14 mouse cellular contexts compared by ENCODE assay signal in the genomic region with DNA sequence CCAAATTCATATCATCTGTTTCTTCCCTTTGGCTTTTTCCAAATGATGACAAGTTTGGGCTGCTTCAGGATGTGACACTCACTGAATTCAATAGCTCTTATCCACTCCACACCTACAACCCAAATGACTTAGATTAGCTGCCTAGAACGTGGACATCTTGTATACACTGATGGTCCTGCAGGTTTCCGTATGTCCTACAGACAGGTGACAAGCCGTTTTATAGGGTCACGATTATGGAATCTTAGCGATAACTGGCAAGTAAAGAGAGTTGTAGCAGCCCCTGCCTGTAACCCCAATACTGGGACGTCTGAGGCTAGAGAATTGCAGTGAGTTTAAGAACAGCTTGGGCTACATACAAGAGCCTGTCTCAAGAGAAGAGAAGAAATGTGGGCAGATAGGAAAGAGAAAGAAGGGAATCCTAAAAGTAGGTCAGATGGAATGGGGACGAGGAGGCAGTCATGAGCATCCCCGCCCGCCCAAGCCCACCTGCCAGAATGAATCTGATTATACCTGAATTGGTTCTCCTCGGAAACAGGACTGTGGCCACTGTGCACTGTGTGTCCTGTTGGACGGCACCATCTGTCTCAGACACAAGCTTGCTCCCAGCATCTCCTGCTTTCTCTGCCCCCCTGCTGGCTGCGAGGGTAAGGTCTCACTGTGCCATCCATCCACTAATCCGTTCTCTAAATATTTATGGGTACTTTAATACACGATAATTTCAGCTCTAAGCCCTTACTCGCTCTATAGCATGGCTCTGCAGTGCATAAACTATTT. TPM values are rescaled to one million over a fixed set of nuclear protein-coding genes. Genes with fewer than 3 reads are reported as not detected.
DNase-seq lines count a peak whose midpoint lies in the region; ATAC-seq and TF ChIP-seq lines count a peak whose summit lies in the region.
"Had no signal": no experiment of that assay in that cellular context is flagged by ENCODE, and none has a peak within 500 bp of the region (broad histone marks: within the 10 kb centered on the region; RNA-seq: fewer than 3 reads in every experiment).

No protein-coding gene starts in this region.

- H3K9ac ChIP-seq in intestine, postnatal 0 days (ENCODE audit: low read depth, low read length), result no peak overlapping the region
- no peak overlapping the region for H3K9ac ChIP-seq in intestine, embryonic 16.5 days (ENCODE audit: low read depth, low read length)
- no peak overlapping the region for H3K9ac ChIP-seq in forebrain, embryonic 16.5 days (replicated peaks; ENCODE audit: low read depth, low read length)
- no peak overlapping the region for H3K9ac ChIP-seq in liver, embryonic 12.5 days
- H3K9ac ChIP-seq: embryonic facial prominence, embryonic 13.5 days; heart, embryonic 15.5 days; liver, embryonic 15.5 days had no signal

- no peaks in the 10 kb centered on the region for H3K4me1 ChIP-seq in intestine, postnatal 0 days (replicated peaks; ENCODE audit: control insufficient read depth, insufficient read depth, low read length)
- H3K4me1 ChIP-seq in intestine, embryonic 16.5 days (ENCODE audit: control insufficient read depth, insufficient read depth, low read length), result peaks cover 5% of the 10 kb centered on the region; the same call in 1 of the 2 replicates
- H3K4me1 ChIP-seq in cerebellum, adult 2 months (ENCODE audit: control insufficient read depth, insufficient read depth, low read length), result peaks cover 21% of the 10 kb centered on the region
- peaks cover 19% of the 10 kb centered on the region for H3K4me1 ChIP-seq in forebrain, embryonic 16.5 days (replicated peaks; ENCODE audit: control insufficient read depth, insufficient read depth, low read length)
- H3K4me1 ChIP-seq in liver, embryonic 12.5 days, result no peaks in the 10 kb centered on the region
- H3K4me1 ChIP-seq: embryonic facial prominence, embryonic 13.5 days; heart, embryonic 15.5 days had no signal

- no peak overlapping the region for H3K27ac ChIP-seq in intestine, postnatal 0 days (ENCODE audit: low read depth, low read length)
- H3K27ac ChIP-seq in intestine, embryonic 16.5 days (ENCODE audit: low read length), result no peak overlapping the region
- peak overlapping the region; percentile 89 for H3K27ac ChIP-seq in cerebellum, adult 2 months (ENCODE audit: insufficient read depth, low read length)
- peak overlapping the region; percentile 33; the same call in 1 of the 2 replicates for H3K27ac ChIP-seq in forebrain, embryonic 16.5 days (ENCODE audit: low read length)
- no peak overlapping the region for H3K27ac ChIP-seq in liver, embryonic 12.5 days
- H3K27ac ChIP-seq: embryonic facial prominence, embryonic 13.5 days; heart, embryonic 15.5 days; liver, embryonic 15.5 days had no signal

- TF ChIP-seq POLR2A in cerebellum, adult 2 months (IDR thresholded peaks at IDR 0.05; ENCODE audit: borderline replicate concordance, insufficient read depth, low read length), result no peak

- no peaks in the 10 kb centered on the region for H3K27me3 ChIP-seq in intestine, postnatal 0 days (replicated peaks; ENCODE audit: control insufficient read depth, insufficient read depth, low read length)
- no peaks in the 10 kb centered on the region for H3K27me3 ChIP-seq in intestine, embryonic 16.5 days (replicated peaks; ENCODE audit: control insufficient read depth, insufficient read depth, low read length)
- H3K27me3 ChIP-seq in cerebellum, adult 2 months (ENCODE audit: control insufficient read depth, insufficient read depth, low read length), result no peaks in the 10 kb centered on the region
- H3K27me3 ChIP-seq in forebrain, embryonic 16.5 days (replicated peaks; ENCODE audit: control insufficient read depth, insufficient read depth, low read length), result no peaks in the 10 kb centered on the region
- H3K27me3 ChIP-seq in liver, embryonic 12.5 days (replicated peaks), result peaks cover 33% of the 10 kb centered on the region

- no peaks in the 10 kb centered on the region for H3K36me3 ChIP-seq in intestine, postnatal 0 days (ENCODE audit: control insufficient read depth, insufficient read depth)
- H3K36me3 ChIP-seq in intestine, embryonic 16.5 days (ENCODE audit: control insufficient read depth, insufficient read depth, low read length), result no peaks in the 10 kb centered on the region
- H3K36me3 ChIP-seq in forebrain, embryonic 16.5 days (ENCODE audit: control insufficient read depth, insufficient read depth), result no peaks in the 10 kb centered on the region
- no peaks in the 10 kb centered on the region for H3K36me3 ChIP-seq in liver, embryonic 12.5 days
- H3K36me3 ChIP-seq: embryonic facial prominence, embryonic 13.5 days; heart, embryonic 15.5 days; liver, embryonic 15.5 days had no signal

- H3K4me3 ChIP-seq in intestine, postnatal 0 days (ENCODE audit: low read depth, low read length), result no peak overlapping the region
- H3K4me3 ChIP-seq in intestine, embryonic 16.5 days (ENCODE audit: low read length), result no peak overlapping the region
- H3K4me3 ChIP-seq in cerebellum, adult 2 months (replicated peaks; ENCODE audit: insufficient read depth, low read depth, low read length), result no peak overlapping the region
- no peak overlapping the region for H3K4me3 ChIP-seq in forebrain, embryonic 16.5 days (replicated peaks; ENCODE audit: low read length)
- no peak overlapping the region for H3K4me3 ChIP-seq in liver, embryonic 12.5 days
- H3K4me3 ChIP-seq: embryonic facial prominence, embryonic 13.5 days; heart, embryonic 15.5 days; liver, embryonic 15.5 days had no signal

- 70% methylated on average over 15 of the region's 15 CpGs for WGBS in intestine, postnatal 0 days
- 67% methylated on average over 15 of the region's 15 CpGs for WGBS in intestine, embryonic 16.5 days
- WGBS in cerebellum, adult 2 months, result 15% methylated on average over 15 of the region's 15 CpGs
- WGBS in forebrain, embryonic 16.5 days, result 60% methylated on average over 15 of the region's 15 CpGs
- WGBS in liver, embryonic 12.5 days (ENCODE audit: insufficient replicate concordance), result 61% methylated on average over 15 of the region's 15 CpGs

- ATAC-seq in intestine, postnatal 0 days, result no peak
- no peak for ATAC-seq in intestine, embryonic 16.5 days
- ATAC-seq in cerebellum, adult (ENCODE audit: insufficient number of reproducible peaks, low FRiP score, low TSS enrichment), result peak; percentile 69; the same call in 1 of the 2 replicates
- ATAC-seq in forebrain, embryonic 16.5 days, result no peak
- ATAC-seq in liver, embryonic 12.5 days, result no peak
- ATAC-seq: CD4-positive, CD25-positive, alpha-beta regulatory T cell, adult 4 months had no signal

- H3K9me3 ChIP-seq in intestine, postnatal 0 days (ENCODE audit: control insufficient read depth), result no peaks in the 10 kb centered on the region
- H3K9me3 ChIP-seq in intestine, embryonic 16.5 days (ENCODE audit: control insufficient read depth, low read length), result no peaks in the 10 kb centered on the region
- no peaks in the 10 kb centered on the region for H3K9me3 ChIP-seq in forebrain, embryonic 16.5 days (ENCODE audit: control insufficient read depth, low read length)
- no peaks in the 10 kb centered on the region for H3K9me3 ChIP-seq in liver, embryonic 12.5 days (replicated peaks)
- H3K9me3 ChIP-seq: embryonic facial prominence, embryonic 13.5 days; heart, embryonic 15.5 days; liver, embryonic 15.5 days had no signal

- 0 out of 2 replicates have a peak, but pooled peaks have one; percentile 8 for TF ChIP-seq CTCF in intestine, postnatal 0 days (IDR thresholded peaks at IDR 0.05; ENCODE audit: low read depth)
- TF ChIP-seq CTCF in cerebellum, adult 2 months (IDR thresholded peaks at IDR 0.05; ENCODE audit: borderline replicate concordance, insufficient read depth, low read depth, low read length), result peak; percentile 41

- no peak overlapping the region for H3K4me2 ChIP-seq in intestine, postnatal 0 days (replicated peaks; ENCODE audit: low read depth)
- no peak overlapping the region for H3K4me2 ChIP-seq in intestine, embryonic 16.5 days (ENCODE audit: low read depth, low read length)
- no peak overlapping the region for H3K4me2 ChIP-seq in forebrain, embryonic 16.5 days (ENCODE audit: low read length)
- H3K4me2 ChIP-seq in liver, embryonic 12.5 days, result no peak overlapping the region
- H3K4me2 ChIP-seq: embryonic facial prominence, embryonic 13.5 days; heart, embryonic 15.5 days; liver, embryonic 15.5 days had no signal

- peak; percentile 82 to 90 for DNase-seq in cerebellum, adult 2 months
- DNase-seq in spleen, postnatal 14 days (ENCODE audit: low spot score in 2 of 2), result no peak
- DNase-seq: adrenal gland, postnatal 36 days; kidney, postnatal 10 days; lung, postnatal 4 days had no signal

RNA-seq across cellular contexts. Expression of a gene that starts 39.6 kb away (rescaled TPM):
- polyA plus RNA-seq in intestine, postnatal 0 days (2015; fragmentation: Nextera tagmentation; extraction: Ambion mirVana), result 11.4 and 13.5 TPM in 2 replicates
- polyA plus RNA-seq in intestine, embryonic 16.5 days (2015; fragmentation: Nextera tagmentation; extraction: Ambion mirVana), result 14.6 and 15.4 TPM in 2 replicates
- 20.1 and 21.5 TPM in 2 replicates for polyA plus RNA-seq in cerebellum, adult 2 months (2012; rRNA removed)
- polyA plus RNA-seq in forebrain, embryonic 16.5 days (2015; fragmentation: Nextera tagmentation; extraction: Ambion mirVana), result 11.6 and 13.0 TPM in 2 replicates
- 17.5 and 18.5 TPM in 2 replicates for polyA plus RNA-seq in liver, embryonic 12.5 days (2016; fragmentation: Nextera tagmentation; extraction: Ambion mirVana)

Comparison
In these comparisons a context has a peak if more than half of its experiments do, and no peak if none do; other contexts are left out.
1. H3K27ac ChIP-seq: peak in cerebellum, adult 2 months (single experiment) and forebrain, embryonic 16.5 days (single experiment); none in intestine, postnatal 0 days (single experiment), intestine, embryonic 16.5 days (single experiment) and liver, embryonic 12.5 days (single experiment).
2. DNase-seq: peak in cerebellum, adult 2 months (2 of 2); none in spleen, postnatal 14 days (0 of 2).